8 mouse cellular contexts compared by ENCODE assay signal in the genomic region with DNA sequence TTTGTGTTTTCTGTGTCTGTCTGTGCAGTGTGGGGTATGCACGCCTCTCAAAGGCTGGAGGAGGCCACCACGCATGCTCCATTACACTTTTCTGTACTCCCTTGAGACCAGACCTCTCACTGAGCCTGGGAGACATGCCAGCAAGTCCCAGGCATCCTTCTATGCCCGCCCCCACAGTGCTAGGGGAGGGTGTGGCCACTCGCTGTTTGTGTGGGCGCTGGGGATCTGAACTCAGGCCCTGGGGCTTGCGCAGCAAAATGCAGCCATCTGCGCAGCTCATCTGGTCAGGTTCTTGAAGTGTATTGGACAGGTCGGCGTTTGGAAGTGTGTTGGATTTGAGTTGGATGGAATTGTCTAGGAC. TPM values are rescaled to one million over a fixed set of nuclear protein-coding genes. Genes with fewer than 3 reads are reported as not detected.
DNase-seq lines count a peak whose midpoint lies in the region; ATAC-seq lines count a peak whose summit lies in the region.

No protein-coding gene starts in this region.

- H3K4me2 ChIP-seq in neural tube, embryonic 12.5 days (replicated peaks), result peak overlapping the region; percentile 88
- peak overlapping the region; percentile 86; the same call in 1 of the 2 replicates for H3K4me2 ChIP-seq in kidney, embryonic 16.5 days (replicated peaks; ENCODE audit: low read depth, low read length)

- no peak overlapping the region for H3K4me3 ChIP-seq in neural tube, embryonic 12.5 days
- H3K4me3 ChIP-seq in kidney, embryonic 16.5 days (ENCODE audit: low read length), result no peak overlapping the region

- ATAC-seq in neural tube, embryonic 12.5 days (ENCODE audit: low FRiP score, low read depth), result no peak
- ATAC-seq in kidney, embryonic 16.5 days (ENCODE audit: low FRiP score, low TSS enrichment), result no peak

- no peak for DNase-seq in neural tube, embryonic 10.5 days (ENCODE audit: extremely low spot score, low spot score)
- peak; percentile 44 for DNase-seq in cerebellum, adult 8-10 months
- DNase-seq in heart, adult 8-10 months (ENCODE audit: low spot score), result peak; percentile 70
- peak; percentile 57 for DNase-seq in lung, postnatal 10 days
- DNase-seq in spleen, postnatal 4 days (ENCODE audit: low spot score in 2 of 2), result peak; percentile 43 to 74
- DNase-seq in urinary bladder, postnatal 10 days (ENCODE audit: low spot score), result no peak

- H3K36me3 ChIP-seq in neural tube, embryonic 12.5 days, result no peaks in the 10 kb centered on the region
- H3K36me3 ChIP-seq in kidney, embryonic 16.5 days (ENCODE audit: insufficient read depth, low read length), result 0 out of 2 replicates have a peak, but pooled peaks cover 3% of the 10 kb centered on the region

- H3K9me3 ChIP-seq in neural tube, embryonic 12.5 days, result no peaks in the 10 kb centered on the region
- no peaks in the 10 kb centered on the region for H3K9me3 ChIP-seq in kidney, embryonic 16.5 days (ENCODE audit: low read length)

- no peak overlapping the region for H3K27ac ChIP-seq in neural tube, embryonic 12.5 days
- H3K27ac ChIP-seq in kidney, embryonic 16.5 days (ENCODE audit: low read length), result no peak overlapping the region

- 88% methylated on average over 9 of the region's 9 CpGs for WGBS in neural tube, embryonic 12.5 days
- WGBS in kidney, embryonic 16.5 days, result 77% methylated on average over 9 of the region's 9 CpGs

- H3K4me1 ChIP-seq in neural tube, embryonic 12.5 days, result peaks cover 43% of the 10 kb centered on the region
- H3K4me1 ChIP-seq in kidney, embryonic 16.5 days (ENCODE audit: insufficient read depth, low read length), result peaks cover 45% of the 10 kb centered on the region

- no peak overlapping the region for H3K9ac ChIP-seq in neural tube, embryonic 12.5 days
- no peak overlapping the region for H3K9ac ChIP-seq in kidney, embryonic 16.5 days (replicated peaks; ENCODE audit: low read length)

- no peaks in the 10 kb centered on the region for H3K27me3 ChIP-seq in neural tube, embryonic 12.5 days (replicated peaks)
- H3K27me3 ChIP-seq in kidney, embryonic 16.5 days (ENCODE audit: insufficient read depth, low read length), result no peaks in the 10 kb centered on the region

RNA-seq across cellular contexts. Expression of gene Psap, which starts 2.5 kb away (rescaled TPM):
- 101 and 109 TPM in 2 replicates for polyA plus RNA-seq in neural tube, embryonic 12.5 days (2016; fragmentation: Nextera tagmentation; extraction: Ambion mirVana)
- 1,000 to 10,000 TPM; 1,268 to 1,360 (median 1,315) TPM for total RNA-seq in heart, adult 8-10 months (2022)
- 145 and 166 TPM in 2 replicates for polyA plus RNA-seq in kidney, embryonic 16.5 days (2015; fragmentation: Nextera tagmentation; extraction: Ambion mirVana)

Comparison
In these comparisons a context has a peak if more than half of its experiments do, and no peak if none do; other contexts are left out.
1. DNase-seq: peak in cerebellum, adult 8-10 months (single experiment), heart, adult 8-10 months (single experiment), lung, postnatal 10 days (single experiment) and spleen, postnatal 4 days (2 of 2); none in neural tube, embryonic 10.5 days (single experiment) and urinary bladder, postnatal 10 days (single experiment).